Mouse (Mus musculus) embryonic facial prominence, embryonic 11.5 days (tissue): Measurements from ENCODE around the gene Prlh. TPM values are rescaled to one million over a fixed set of nuclear protein-coding genes. Genes with fewer than 3 reads are reported as not detected.

Experiments
- ATAC-seq: fragments of 200-750 bp; cut with Nextera tagmentation; replicated peaks from 2 replicates; pipeline ENCODE4 v1.8.0; 2017; ENCODE audit warnings: low read depth; ENCODE audit not compliant: insufficient number of reproducible peaks, low FRiP score, low TSS enrichment
- DNase-seq: peaks from one replicate; pipeline ENCODE4 v3.0.0-alpha.2; 2015; ENCODE audit warnings: low spot score
- H3K27ac ChIP-seq: fragments of 300-500 bp; sonication (generic); replicated peaks from 2 replicates; pipeline ENCODE4 v1.5.1; 2014; ENCODE audit warnings: mild to moderate bottlenecking, low read depth, low read length, control low read depth
- H3K27me3 ChIP-seq: fragments of 300-500 bp; sonication (generic); 2 replicates; pipeline ENCODE4 v1.6.1; 2014; ENCODE audit warnings: mild to moderate bottlenecking, low read length, moderate library complexity, mixed read lengths; ENCODE audit not compliant: control insufficient read depth, insufficient read depth
- H3K36me3 ChIP-seq: fragments of 300-500 bp; sonication (generic); replicated peaks from 2 replicates; pipeline ENCODE4 v1.6.1; 2014; ENCODE audit warnings: low read depth, mild to moderate bottlenecking, low read length, moderate library complexity, mixed read lengths; ENCODE audit not compliant: control insufficient read depth, insufficient read depth
- H3K4me1 ChIP-seq: fragments of 300-500 bp; sonication (generic); 2 replicates; pipeline ENCODE4 v1.6.1; 2014; ENCODE audit warnings: low read length, mixed read lengths; ENCODE audit not compliant: control insufficient read depth, insufficient read depth
- H3K4me2 ChIP-seq: fragments of 300-500 bp; sonication (generic); 2 replicates; pipeline ENCODE4 v1.6.1; 2014; ENCODE audit warnings: low read depth, mild to moderate bottlenecking, control low read depth, low read length, moderate library complexity
- H3K4me3 ChIP-seq: fragments of 300-500 bp; sonication (generic); 2 replicates; pipeline ENCODE4 v1.5.1; 2014; ENCODE audit warnings: low read depth, low read length, control low read depth
- H3K9ac ChIP-seq: fragments of 300-500 bp; sonication (generic); replicated peaks from 2 replicates; pipeline ENCODE4 v1.6.1; 2014; ENCODE audit warnings: mild to moderate bottlenecking, control low read depth, low read length
- H3K9me3 ChIP-seq: fragments of 300-500 bp; sonication (generic); replicated peaks from 2 replicates; pipeline ENCODE4 v1.6.1; 2016; ENCODE audit warnings: mild to moderate bottlenecking, low read length, inconsistent platforms, mixed read lengths; ENCODE audit not compliant: control insufficient read depth
- WGBS: fragments of 180-500 bp; shearing (Covaris S2); extraction: QIAGEN DNeasy Blood & Tissue Kit; methylation state at CpG from one replicate; pipeline ENCODE4 v1.1.7; 2014; 5-methylcytosine and 5-hydroxymethylcytosine counted together
- polyA plus RNA-seq: library from polyadenylated mRNA; unstranded; fragments of >200 nt; fragmentation: Nextera tagmentation; extraction: Ambion mirVana; gene quantifications from 2 replicates; pipeline ENCODE4 v1.2.1, GENCODE M21; 2014

The Prlh gene
- polyA plus RNA-seq, 1 experiment from 2014 or later = not detected

- H3K4me1 ChIP-seq = peaks cover 8% of the 10 kb centered on the region
- H3K9ac ChIP-seq = no peak overlapping the region
- H3K4me2 ChIP-seq = no peak overlapping the region; the same call in 1 of the 2 replicates
- H3K36me3 ChIP-seq = no peaks in the 10 kb centered on the region
- ATAC-seq (peak; percentile 78), DNase-seq (peak; percentile 54)
- H3K4me3 ChIP-seq = no peak overlapping the region
- no peaks in the 10 kb centered on the region for H3K9me3 ChIP-seq
- WGBS = 15% methylated on average over 12 of the region's 12 CpGs
- H3K27ac ChIP-seq = no peak overlapping the region
- no peaks in the 10 kb centered on the region for H3K27me3 ChIP-seq
Observed at GRCm38 (mm10) chr1:90974906-90975649, 22.2 kb downstream of the Prlh start.

- no peak for DNase-seq
- Histone ChIP-seq H3K9ac (no peak overlapping the region), H3K27me3 (no peaks in the 10 kb centered on the region), H3K36me3 (no peaks in the 10 kb centered on the region), H3K27ac (no peak overlapping the region), H3K4me2 (no peak overlapping the region), H3K4me3 (no peak overlapping the region), H3K4me1 (peaks cover 8% of the 10 kb centered on the region), H3K9me3 (no peaks in the 10 kb centered on the region)
- no peak for ATAC-seq
- 86% methylated on average over 4 of the region's 4 CpGs for WGBS
Observed at GRCm38 (mm10) chr1:90975960-90976359, 23.1 kb downstream of the Prlh start.

- H3K27ac ChIP-seq = no peak overlapping the region
- H3K27me3 ChIP-seq = no peaks in the 10 kb centered on the region
- no peaks in the 10 kb centered on the region for H3K4me1 ChIP-seq
- ATAC-seq (no peak), DNase-seq (no peak)
- 76% methylated on average over 10 of the region's 10 CpGs for WGBS
- H3K4me2 ChIP-seq = no peak overlapping the region
- H3K36me3 ChIP-seq = no peaks in the 10 kb centered on the region
- no peak overlapping the region for H3K4me3 ChIP-seq
- H3K9me3 ChIP-seq = no peaks in the 10 kb centered on the region
- no peak overlapping the region for H3K9ac ChIP-seq
Observed at GRCm38 (mm10) chr1:90980638-90981330, 27.9 kb downstream of the Prlh start.

- H3K4me2 ChIP-seq = no peak overlapping the region
- ATAC-seq (no peak), DNase-seq (no peak)
- H3K36me3 ChIP-seq = no peaks in the 10 kb centered on the region
- WGBS = 74% methylated on average over 3 of the region's 3 CpGs
- no peak overlapping the region for H3K9ac ChIP-seq
- no peaks in the 10 kb centered on the region for H3K9me3 ChIP-seq
- H3K4me3 ChIP-seq = no peak overlapping the region
- H3K27me3 ChIP-seq = no peaks in the 10 kb centered on the region
- no peaks in the 10 kb centered on the region for H3K4me1 ChIP-seq
- H3K27ac ChIP-seq = no peak overlapping the region
Observed at GRCm38 (mm10) chr1:90981346-90981745, 28.4 kb downstream of the Prlh start.

- H3K9ac ChIP-seq = no peak overlapping the region
- no peak overlapping the region for H3K4me2 ChIP-seq
- H3K4me1 ChIP-seq = peaks cover 2% of the 10 kb centered on the region; the same call in 1 of the 2 replicates
- no peak overlapping the region for H3K4me3 ChIP-seq
- no peaks in the 10 kb centered on the region for H3K36me3 ChIP-seq
- no peaks in the 10 kb centered on the region for H3K27me3 ChIP-seq
- no peak overlapping the region for H3K27ac ChIP-seq
- DNase-seq (no peak), ATAC-seq (no peak)
- 100% methylated on average over 1 of the region's 1 CpGs for WGBS
- no peaks in the 10 kb centered on the region for H3K9me3 ChIP-seq
Observed at GRCm38 (mm10) chr1:90995916-90996315, 43.0 kb downstream of the Prlh start.

GRCm38 (mm10) chr1:90997136-90997535, 44.2 kb downstream of the Prlh start:
- H3K27me3 ChIP-seq = no peaks in the 10 kb centered on the region
- H3K27ac ChIP-seq = no peak overlapping the region
- 61% methylated on average over 4 of the region's 4 CpGs for whole genome bisulfite sequencing
- no peak overlapping the region for H3K9ac ChIP-seq
- ATAC-seq (no peak), DNase-seq (no peak)
- no peaks in the 10 kb centered on the region for H3K36me3 ChIP-seq
- H3K4me1 ChIP-seq = peaks cover 2% of the 10 kb centered on the region; the same call in 1 of the 2 replicates
- H3K4me2 ChIP-seq = no peak overlapping the region
- H3K9me3 ChIP-seq = no peaks in the 10 kb centered on the region
- H3K4me3 ChIP-seq = no peak overlapping the region

GRCm38 (mm10) chr1:90997641-90998040, 44.7 kb downstream of the Prlh start:
- no peaks in the 10 kb centered on the region for H3K9me3 ChIP-seq
- H3K4me3 ChIP-seq = no peak overlapping the region
- no peaks in the 10 kb centered on the region for H3K36me3 ChIP-seq
- no peak overlapping the region; the same call in 1 of the 2 replicates for H3K9ac ChIP-seq
- H3K27ac ChIP-seq = no peak overlapping the region
- WGBS = 88% methylated on average over 5 of the region's 5 CpGs
- DNase-seq (no peak), ATAC-seq (no peak)
- H3K4me2 ChIP-seq = no peak overlapping the region
- peaks cover 2% of the 10 kb centered on the region; the same call in 1 of the 2 replicates for H3K4me1 ChIP-seq
- no peaks in the 10 kb centered on the region for H3K27me3 ChIP-seq

- H3K4me3 ChIP-seq = peak within 1 kb of the TSS; percentile 78
- ATAC-seq (peak; percentile 71), DNase-seq (peak; percentile 71)
- no peaks in the 10 kb centered on the region for H3K9me3 ChIP-seq
- H3K27ac ChIP-seq = no peak within 1 kb of the TSS
- peak within 1 kb of the TSS; percentile 97 for H3K4me2 ChIP-seq
- no peaks in the 10 kb centered on the region for H3K27me3 ChIP-seq
- WGBS = 3% methylated on average over 57 of the region's 59 CpGs
- H3K4me1 ChIP-seq = peaks cover 2% of the 10 kb centered on the region; the same call in 1 of the 2 replicates
- H3K36me3 ChIP-seq = no peaks in the 10 kb centered on the region
- H3K9ac ChIP-seq = peak within 1 kb of the TSS; percentile 86
Observed at GRCm38 (mm10) chr1:90998268-90998890, 45.5 kb downstream of the Prlh start, which contains the start of gene Lrrfip1. Lrrfip1 (plus strand) TSS chr1:90998737.
